Mouse (Mus musculus) urinary bladder, postnatal 10 days (tissue): ENCODE measurements around the gene Ankrd11.
A peak's percentile ranks its signal among the peaks of the same experiment; 100 is the strongest.
"Not testable (repeated sequence)": the region's sequence is repeated elsewhere in the genome, so short reads cannot be mapped to it uniquely, and the experiment has no call there.

Experiments used
- DNase-seq: peaks from one replicate; pipeline ENCODE4 v3.0.0; 2022; ENCODE audit warnings: low spot score

Gene Ankrd11

DNA sequence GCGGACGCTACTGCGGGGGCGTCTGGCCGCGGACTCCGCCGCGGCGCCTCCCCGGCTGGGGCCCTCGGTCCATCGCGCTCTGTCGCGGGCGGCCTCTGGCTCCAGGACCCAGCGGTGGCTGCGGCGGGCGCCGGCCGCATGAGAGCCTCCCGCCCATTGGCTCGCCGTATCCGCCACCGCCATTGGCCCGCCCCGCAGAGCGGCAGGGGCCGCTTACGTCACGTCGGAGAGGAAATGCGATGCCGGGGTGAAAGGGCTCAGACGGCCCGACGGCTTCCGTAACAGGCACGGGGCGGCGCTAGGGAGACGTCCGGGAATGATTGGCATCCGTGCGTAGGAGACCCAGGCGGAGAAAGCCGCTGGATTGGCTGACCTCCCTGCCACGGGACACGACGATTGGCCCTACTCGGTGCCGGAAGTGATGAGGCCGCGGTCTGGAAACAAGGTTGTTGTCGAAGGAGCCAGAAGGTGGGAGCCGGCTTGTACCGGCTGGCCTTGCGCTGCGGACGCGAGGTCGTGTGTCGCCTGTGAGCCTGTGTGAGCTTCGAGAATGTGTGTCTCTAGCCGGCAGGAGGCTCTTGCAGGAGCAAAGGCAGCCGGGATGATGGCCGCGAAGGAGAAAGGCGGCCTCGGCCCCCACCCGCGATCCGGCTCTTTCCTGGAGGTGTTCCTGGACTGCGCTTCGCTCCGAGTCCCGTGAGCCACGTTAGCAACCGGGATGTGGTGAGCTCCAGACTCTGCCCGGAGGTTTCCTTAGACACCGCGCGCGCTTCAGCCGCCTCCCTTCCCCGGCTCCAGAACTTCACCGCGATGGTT, at the start of gene Ankrd11:
Ankrd11 (minus strand) TSS at position 120 of the 816 bp plus-strand sequence.
- DNase-seq: peak; percentile 99

DNA sequence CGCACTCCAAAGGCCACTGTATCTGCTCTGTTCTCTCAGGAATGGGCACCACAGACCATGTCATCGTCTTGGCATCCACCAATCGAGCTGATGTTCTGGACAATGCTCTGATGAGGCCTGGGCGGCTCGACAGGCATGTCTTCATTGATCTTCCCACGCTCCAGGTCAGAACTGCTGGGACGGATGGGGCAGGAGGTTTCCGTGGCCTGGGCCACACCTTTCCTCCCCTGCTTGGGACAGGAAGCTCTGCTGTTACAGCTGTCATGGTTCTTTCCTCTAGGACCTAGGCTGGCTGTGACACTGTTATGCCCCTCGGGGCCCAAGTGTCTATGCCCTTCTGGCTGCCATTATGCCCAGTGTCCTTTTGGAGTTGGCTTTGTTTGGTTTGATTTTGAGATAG, 45.2 kb upstream of the Ankrd11 start:
- no peak for DNase-seq

DNA sequence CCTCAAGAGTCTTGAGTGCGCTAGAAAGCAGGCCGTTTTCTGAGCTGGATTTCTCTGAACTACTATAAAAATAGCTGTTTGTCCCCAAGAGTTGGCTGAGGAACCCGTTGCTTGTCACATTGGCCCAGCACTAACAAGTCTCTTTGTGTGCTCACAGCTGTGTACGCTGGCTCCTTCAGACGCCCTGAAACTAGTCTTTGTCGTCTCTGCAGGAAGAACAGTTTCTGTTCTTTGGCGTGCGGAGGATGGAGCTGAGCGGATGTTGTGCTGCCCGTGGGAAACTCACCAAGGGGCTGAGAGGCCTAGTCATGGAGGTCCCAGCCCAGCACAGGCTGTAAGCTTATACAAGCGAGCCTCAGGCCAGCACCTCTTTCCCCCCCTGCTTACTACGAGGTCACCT, 41.5 kb upstream of the Ankrd11 start:
- no peak for DNase-seq

DNA sequence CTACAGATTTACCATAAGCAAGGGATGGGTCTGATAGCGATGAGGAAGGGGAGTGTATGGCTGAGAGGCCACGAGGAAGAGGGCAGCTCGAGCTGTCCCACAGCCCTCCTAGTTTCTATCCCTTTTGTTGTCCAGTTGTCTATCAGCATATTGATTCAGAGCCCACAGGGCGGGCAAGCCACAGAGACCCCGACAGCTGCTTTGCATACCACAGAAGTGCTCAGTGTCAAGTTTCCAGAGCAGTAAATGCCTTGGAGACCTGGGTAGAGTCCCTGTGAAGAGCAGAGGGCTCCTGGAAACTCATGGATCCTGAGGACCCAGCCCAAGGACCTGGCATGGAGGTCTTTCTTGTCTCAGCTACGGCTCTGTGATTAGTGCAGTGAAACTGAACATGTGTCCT, 40.9 kb upstream of the Ankrd11 start:
- no peak for DNase-seq

DNA sequence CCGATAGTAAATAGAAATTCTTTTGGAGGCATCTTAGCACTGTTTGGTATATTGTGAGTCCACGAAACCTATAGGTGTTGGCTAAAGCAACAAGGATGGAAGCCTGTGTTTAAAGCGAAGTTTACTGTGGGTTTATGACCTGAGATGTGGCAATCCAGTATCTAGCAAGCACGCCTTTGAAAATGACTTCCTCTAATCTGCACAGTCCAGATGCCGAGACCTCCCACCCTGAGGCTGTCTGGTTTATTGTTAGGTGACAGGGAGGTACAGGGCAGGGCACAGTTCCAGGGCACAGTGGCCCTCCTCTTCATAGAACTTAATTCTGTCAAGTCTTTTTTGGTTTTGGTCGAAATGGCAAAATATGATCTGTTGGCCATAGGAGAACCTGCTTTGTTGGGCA, 35.1 kb upstream of the Ankrd11 start:
- no peak for DNase-seq

DNA sequence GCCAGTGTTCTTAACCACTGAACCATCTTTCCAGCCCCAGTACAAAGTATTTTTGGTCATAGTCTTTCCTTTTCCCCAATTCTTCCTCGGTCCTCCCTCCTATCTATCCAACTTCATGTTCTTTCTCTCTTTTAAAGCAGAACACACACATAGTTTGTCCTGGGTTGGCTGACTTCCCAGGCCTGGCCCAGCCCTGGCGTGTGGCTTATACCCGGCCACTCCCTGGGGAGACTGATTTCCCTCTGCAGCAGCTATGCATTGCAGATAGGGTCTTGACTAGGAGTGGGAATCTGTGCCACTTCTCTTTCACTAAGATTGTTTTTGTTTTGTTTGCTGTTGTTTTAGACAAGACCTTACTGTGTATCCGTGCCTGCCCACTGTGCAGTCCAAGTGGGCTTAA, 29.1 kb upstream of the Ankrd11 start:
- DNase-seq: no peak

DNA sequence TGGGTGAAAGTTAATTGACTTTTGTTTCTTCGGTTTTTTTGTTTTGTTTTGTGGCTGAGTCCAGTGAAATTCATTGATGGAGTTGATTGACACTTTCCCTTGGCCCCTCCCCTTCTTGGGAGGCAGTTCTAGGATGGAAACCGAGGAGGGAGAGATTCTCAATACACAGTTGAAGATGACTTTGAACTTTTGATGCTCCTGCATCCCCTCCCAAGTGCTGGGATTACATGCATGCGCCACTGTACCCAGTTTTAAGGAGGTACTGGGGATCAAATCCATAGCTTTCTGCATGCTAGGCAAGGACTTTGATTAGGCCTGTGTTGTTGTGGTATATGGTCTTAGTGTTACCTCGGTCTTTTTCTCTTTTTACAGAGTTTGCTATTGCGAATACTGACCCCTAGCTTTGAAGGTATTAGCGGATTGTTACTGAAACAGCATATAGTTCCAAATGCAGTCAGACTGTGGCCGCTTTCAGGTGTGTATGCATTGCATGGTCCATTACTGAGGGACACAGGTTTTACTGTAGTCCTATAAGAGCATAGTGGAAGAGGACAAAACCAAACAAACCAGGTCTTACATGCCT, 24.1 kb upstream of the Ankrd11 start:
- no peak for DNase-seq

DNA sequence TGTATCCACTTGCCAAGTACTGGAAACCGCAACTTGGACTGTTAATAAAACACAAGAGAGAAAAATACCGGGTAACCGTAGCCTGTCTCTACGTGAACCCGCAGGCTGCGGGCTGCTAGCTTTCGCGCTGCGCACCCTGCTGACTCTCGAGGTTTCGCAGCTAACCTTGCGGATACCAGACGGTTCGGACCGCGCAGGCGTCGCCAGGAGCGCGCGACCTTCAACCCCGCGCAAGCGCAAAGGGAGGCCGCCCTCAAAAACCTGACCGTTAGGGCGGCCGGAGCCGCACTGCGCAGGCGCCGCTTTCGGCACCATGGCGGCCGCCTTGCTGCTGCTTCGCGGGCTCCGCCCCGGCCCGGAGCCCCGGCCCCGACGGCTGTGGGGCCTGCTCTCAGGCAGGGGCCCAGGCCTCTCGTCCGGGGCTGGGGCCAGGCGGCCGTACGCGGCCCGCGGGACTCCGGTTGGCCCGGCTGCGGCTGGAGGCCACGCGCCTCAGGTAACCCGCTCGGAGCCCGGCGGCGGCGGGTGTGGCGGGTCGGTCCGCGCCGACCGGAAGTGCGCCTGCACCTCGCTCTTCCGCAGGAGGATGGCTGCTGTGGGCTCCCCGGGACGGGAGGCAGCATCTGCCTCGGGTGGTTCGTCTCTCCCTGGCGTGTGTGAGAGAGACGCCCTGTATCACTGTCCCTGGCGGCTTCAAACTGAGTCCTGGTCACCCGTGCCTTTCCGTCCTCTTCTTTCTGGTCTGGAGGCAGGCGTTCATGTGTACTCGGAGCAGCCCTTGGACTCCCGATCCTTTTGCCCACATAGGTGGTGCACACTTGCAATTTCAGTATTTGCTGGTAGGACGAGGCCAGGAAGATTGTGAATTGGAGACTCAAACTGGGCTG, 23.4 kb upstream of the Ankrd11 start:
- DNase-seq: peak; percentile 81

DNA sequence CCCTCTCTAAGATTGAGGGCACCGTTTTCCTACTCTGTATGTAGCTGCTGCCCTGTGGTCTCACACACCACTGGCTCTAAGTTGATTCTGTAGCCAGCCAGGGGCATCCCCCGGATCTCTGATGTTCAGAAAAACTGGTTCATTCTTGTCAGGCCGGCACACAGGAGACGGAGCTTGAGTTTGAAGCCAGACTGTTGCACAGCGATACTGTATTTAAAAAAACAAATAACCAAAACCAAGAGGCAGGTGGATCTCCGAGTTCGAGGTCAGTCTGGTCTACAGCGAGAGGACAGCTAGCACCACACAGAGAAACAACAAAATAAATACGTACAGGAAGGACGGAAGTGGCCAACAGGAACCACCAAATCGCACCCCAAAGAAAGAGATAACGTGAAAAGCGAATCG, 22.7 kb upstream of the Ankrd11 start:
- DNase-seq: no peak

DNA sequence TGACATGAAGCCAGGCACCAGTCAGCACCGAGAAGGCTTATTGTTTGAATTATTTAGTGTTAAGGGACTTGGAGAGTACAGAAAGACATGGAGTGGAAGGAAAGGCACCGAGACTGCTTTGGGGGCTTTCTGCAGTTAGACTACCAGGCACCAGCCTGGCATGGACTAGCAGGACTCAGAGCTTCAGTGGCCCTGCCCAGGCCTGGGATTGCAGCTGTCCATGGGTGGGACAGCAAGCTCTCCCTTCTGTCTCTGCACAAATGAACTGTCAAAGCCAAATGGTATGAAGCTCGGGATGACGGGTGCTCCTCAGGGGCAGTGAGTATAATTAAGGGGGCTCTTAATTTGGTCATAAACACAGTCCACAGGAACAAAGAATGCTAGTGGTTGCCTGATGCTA, 22.0 kb upstream of the Ankrd11 start:
- no peak for DNase-seq

DNA sequence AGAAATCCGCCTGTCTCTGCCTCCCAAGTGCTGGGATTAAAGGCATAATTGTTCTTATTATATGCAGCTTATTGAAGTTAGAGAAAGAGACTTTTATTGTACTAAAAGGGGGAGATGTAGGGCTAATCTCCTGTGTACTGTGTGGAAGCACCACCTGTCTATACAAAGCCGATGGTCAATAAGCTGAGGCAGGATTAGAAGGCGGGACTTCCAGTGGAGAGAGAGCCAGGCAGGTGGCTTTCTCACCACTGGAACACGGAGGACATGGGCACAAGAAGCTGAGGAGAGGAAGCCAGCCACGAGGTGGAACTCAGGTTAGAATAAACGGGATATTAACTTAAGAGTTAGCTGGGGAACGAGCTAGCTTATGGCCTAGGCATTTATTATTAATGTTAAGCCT, 20.6 kb upstream of the Ankrd11 start, which contains the start of gene Spg7:
Spg7 (plus strand) TSS at position 222 of the 400 bp plus-strand sequence.
- no peak for DNase-seq

DNA sequence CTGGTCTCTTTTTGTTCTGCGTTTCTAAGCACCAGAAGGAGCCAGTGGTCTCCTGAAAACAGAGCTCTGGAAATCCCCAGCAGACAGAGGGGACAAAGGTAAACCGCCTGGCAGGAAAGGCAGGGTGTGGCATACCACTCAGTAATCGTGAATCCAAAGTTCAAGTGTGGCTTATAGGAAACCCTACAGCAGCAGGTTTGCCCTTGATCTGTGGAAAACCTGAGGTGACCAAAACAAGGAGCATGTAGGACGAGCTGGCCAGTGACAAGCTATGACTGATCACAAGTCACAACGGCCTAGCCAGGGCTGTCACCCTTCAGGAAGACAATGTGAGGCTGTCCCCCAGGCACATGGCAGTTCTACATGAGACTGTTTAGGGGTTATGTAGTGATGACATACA, 9.4 kb upstream of the Ankrd11 start:
- DNase-seq: no peak

DNA sequence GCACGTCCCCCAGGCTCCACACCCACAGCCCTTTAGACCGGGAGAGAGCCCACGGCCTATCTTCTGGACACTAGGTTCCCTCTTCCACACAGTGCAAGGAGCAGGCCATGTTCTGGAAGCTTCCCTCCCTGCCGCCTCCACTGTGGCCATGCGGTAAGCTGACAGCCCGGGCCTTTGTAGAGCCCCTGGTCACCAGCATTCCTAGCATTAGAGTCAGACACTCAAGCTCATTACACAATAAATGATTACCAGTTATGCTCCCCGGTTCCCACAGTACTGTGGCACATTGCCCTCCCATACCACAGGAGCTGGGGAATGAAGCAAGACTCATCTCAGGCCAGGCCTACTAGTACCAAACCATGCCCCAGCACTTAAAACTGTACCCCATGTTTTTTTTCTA, 6.3 kb upstream of the Ankrd11 start:
- DNase-seq: no peak

DNA sequence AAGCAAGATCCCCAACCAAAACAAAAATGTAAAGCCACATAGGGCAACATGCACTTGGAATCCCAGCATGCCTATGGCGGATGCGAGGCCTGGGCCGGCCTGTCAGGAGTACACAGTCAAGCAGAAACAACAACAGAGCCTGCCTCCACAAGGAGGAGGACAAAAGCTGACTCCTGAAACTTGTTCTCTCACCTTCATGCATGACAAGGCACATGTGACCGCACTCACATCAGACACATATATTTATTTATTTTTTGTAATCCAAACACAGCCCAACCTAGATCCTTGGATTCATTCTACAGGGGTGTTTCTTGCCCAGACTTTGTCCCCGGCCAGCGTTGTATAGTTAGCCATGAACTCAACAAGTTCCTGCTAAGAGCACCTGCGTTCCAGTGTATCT, 5.8 kb upstream of the Ankrd11 start:
- DNase-seq: no peak

DNA sequence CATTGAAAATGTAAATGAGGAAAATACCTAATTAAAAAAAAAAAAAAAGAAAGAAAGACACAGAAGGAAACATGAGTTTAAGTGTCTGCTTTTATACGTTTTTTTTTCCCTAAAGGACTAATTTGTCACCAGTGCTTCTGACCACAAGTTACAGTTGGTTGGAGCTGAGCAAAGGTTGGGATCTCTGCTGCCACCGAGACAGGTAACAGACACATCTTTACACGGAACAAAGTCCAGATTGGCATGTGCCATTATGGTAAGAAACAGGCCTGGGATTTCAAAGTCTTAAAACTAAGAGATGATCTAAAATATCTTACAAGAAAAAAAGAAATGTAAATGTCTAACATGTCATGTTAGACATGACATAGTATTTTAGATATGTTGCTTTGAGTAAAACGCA, 4.6 kb upstream of the Ankrd11 start:
- DNase-seq: no peak

DNA sequence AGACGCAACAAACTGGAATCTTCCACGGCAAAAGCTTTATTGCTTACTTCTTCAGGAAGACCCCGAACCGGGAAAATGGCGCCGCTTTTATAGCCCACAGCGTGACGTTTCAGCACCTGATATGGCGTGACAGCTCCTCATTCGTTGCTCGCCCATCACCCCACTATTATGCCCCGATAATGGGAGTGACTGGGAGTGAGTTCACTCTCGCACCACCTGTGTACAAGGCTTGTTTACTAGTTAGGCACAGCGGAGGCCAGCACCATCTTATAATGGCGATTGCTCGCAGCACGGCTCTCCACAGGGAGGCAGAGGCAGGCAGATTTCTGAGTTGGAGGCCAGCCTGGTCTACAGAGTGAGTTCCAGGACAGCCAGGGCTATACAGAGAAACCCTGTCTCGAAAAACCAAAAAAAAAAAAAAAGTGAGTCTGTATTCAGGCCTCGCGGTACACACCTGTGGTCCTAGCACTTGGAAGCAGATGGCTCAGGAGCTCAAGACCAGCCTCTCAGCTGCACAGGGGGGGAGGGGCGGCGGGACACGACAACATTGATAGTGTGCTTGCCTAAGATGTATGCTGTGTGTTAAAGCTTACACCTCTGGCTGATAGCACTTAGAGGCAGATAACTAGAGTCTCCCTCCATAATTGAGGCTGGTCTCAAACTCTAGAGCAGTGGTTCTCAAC, 2.8 kb upstream of the Ankrd11 start:
- DNase-seq: not testable (repeated sequence)

DNA sequence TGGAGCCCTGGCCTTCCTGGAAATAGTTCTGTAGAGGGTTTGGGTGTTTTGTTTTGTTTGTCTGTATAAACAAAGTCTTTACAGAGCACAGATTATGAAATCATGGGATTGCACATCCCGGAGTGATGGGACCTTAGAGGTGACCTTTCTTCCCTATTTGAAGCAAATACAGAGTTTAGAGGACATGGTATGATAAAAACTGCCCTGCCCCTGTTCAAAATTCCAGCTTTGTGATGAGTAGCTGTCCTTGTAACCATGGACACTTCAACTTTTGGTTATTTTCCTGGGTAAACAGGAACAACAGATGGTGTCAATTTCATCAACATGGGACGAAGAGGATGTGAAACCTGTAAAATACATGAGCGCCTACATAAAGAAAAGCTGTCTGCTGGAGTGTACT, 1.9 kb upstream of the Ankrd11 start:
- no peak for DNase-seq

DNA sequence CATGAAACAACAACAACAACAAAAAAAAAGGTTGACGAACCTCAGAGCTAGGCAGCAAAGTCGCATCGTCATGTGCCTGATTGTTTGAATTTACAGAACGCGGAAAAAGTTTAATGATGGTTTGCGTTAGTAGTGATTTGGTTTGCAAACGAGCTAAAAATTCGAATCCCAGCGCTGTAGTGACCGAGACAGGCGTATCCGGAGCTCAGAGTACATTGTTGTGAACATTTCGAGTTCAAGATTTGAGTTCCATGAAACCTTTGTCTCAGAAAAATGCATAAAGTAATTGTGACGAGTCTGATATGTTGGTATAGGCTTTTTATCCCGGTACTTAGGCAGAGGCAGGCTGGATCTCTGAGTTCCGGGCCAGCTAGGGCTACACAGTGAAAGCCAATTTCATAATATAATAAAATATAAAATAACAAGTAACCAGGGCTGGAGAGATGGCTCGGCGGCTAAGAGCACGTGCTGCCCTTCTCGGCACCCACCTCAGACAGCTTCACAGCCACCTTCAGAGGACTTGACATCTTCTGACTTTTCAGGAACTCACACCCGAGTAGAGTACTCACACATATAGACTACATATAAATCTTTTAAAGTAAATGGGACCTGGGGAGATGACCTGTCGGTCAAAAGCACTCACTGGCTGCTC, 1.0 kb upstream of the Ankrd11 start:
- DNase-seq: no peak

DNA sequence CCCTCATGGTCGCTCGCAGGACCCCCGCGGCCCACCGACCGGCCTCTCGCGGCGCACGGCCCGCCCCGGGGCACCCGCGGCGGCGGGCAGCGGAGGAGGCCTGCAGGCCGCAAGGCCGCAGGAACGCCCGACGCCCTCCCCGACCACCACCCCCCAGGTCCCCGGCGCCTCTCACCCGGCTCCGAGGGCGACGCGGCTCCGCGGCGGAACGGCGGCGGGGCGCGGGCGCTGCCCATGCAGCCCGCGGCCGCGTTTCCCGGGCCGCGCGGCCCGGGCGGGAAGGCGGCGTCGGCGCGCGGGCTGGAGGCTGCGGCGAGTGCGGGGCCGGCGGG, 337 bp downstream of the Ankrd11 start:
- DNase-seq: no peak

DNA sequence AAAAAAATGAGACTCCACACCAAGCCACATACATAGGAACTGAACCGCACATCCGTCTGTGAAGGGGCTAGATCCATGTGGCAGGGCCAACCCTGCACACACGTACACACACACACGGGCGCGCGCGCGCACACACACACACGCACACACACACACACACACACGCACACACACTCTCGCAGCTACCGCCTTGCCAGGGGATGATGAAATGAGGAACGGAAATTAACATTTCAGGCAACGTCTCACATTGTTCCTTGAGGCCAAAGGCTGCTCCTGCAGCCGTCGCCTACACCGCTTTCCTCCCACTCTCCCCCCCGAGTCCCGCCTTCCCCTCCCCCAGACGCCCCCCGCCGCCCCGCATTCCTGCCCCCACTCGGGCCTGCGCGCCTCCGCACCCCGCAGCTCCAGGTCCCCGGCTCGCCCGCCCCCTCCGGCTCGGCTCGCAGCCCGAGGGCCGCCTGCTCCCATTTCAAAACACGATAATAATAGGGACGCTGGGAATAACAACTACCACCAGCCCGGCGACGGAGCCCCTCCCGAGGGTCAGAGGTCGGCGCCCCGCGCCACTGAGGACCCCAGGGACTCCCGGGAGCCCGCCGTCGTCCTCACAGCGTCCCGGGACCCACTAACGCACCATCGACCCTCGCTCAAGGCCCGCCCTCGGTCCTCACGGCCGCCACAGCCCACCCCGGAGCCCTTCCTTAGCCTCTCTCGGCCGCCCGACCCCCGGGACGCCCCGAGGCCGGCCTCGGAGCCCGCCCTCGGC, 886 bp downstream of the Ankrd11 start:
- DNase-seq: no peak

DNA sequence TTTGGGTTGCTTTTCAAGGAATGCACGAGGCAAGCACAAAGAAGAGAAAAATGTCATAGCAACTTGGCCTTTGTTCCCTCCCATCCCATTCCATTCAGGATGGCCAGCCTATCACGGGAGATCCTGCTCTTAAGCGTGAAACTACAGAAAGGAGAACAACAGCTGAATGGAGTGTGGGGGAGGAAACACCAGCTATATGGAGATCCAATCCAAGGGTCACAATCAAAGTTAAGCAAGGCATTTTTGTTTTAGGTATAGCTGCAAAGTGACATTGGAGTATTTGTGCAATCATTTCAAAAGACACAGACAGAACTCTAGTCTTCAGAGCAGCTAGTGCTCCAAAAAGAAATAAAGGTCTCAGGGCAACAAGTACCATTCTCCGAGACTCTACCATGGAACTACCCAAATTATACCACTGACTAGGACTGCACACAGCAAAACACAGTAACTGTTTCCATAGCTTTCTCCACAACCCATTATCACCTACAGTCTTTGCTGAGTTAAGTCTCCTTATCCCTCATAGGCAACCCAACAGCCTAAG, 1.9 kb downstream of the Ankrd11 start:
- no peak for DNase-seq
